Mouse (Mus musculus): ENCODE data around the gene Bcl2l14.
A peak's percentile ranks its signal among the peaks of the same experiment; 100 is the strongest.

Bcl2l14 gene

GRCm38 (mm10) chr6:134396018-134396417 lies at the start of gene Bcl2l14:
Bcl2l14 (plus strand) TSS chr6:134396318.
- no peak for DNase-seq (ENCODE audit: extremely low spot score, low spot score)

GRCm38 (mm10) chr6:134348526-134349067 lies 47.5 kb upstream of the Bcl2l14 start:
- DNase-seq (ENCODE audit: extremely low spot score, low spot score), result no peak

- no peak for DNase-seq (ENCODE audit: extremely low spot score, low spot score)
Measured at GRCm38 (mm10) chr6:134352881-134353280, 43.2 kb upstream of the Bcl2l14 start.

DNA sequence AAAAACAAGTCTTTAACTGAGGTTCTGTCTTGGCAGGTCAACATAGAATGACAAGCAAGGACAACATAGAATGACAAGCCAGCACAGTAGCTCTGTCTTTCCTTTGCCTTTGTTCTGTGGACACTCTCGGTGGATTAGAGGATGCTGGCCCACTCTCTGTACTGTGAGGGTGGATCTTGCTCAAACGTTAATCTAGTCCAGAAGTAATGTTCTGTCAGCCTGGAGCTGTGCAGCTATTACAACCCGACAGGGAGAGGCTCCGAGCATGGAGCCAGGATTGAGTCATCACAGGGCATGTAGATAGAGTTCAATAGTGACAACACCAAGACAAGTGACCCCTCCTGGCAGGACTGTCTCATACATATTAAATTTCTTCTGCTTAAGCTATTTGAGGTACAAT lies 42.4 kb upstream of the Bcl2l14 start:
- DNase-seq (ENCODE audit: extremely low spot score, low spot score), result no peak

GRCm38 (mm10) chr6:134357570-134357969 lies 38.5 kb upstream of the Bcl2l14 start:
- no peak for DNase-seq (ENCODE audit: extremely low spot score, low spot score)

DNA sequence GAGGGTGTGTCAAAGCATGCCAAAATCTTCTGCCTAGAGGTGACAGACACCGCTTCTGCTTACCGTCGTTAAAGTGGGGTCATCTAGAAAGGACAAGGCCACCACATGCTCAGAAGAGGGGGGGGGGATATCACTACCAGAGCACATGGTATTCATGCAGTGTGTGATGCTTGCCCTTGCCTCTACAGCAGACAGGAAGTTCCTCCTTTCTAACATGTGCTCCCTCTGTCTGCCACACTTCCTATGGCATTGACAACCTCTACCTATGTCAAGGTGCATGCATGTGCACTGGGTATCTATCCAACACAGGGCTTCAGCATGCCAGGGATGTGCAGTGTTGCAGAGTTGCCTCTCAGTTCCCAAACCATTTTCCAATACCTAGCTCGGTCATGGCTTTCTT lies 36.0 kb upstream of the Bcl2l14 start:
- DNase-seq (ENCODE audit: extremely low spot score, low spot score), result no peak

DNA sequence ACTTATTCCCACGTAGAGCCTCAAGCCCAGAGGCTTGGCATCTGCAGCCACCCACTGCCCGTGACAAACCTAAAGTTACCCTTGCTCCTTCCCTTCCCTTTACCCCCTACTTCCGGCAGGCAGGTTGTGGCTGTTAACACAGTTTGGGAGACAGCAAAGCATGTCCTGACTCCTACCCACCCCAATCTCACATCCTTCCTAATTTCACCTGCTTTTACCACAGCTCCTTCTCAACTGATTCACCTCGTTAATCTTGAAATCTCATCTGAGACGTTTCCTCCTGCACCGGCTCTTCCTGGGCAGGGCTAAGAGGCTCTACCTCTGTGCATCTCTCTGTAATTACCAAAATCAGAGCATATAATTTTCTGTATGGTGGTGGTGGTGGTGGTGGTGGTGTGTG lies 31.5 kb upstream of the Bcl2l14 start:
- no peak for DNase-seq (ENCODE audit: extremely low spot score, low spot score)

DNA sequence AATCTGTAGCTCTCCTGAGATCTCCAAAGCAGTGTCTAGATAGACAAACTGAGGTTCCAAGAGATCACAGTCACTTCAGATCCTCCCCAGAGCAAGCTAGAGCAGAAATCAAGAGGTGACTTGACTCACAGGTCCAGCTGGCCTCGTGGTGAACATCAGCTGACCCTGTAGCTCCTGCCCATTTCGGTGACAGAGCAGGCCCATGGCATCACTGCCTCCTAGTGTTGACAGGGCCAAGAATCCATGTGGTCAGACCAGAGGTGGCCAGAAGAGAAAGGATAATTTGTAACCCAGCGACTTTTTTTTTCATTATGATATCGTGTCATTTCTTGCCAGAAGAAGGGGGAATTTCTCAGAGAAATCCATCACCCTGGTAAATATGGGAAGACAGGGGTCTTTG lies 30.2 kb upstream of the Bcl2l14 start:
- DNase-seq (ENCODE audit: extremely low spot score, low spot score), result no peak

DNA sequence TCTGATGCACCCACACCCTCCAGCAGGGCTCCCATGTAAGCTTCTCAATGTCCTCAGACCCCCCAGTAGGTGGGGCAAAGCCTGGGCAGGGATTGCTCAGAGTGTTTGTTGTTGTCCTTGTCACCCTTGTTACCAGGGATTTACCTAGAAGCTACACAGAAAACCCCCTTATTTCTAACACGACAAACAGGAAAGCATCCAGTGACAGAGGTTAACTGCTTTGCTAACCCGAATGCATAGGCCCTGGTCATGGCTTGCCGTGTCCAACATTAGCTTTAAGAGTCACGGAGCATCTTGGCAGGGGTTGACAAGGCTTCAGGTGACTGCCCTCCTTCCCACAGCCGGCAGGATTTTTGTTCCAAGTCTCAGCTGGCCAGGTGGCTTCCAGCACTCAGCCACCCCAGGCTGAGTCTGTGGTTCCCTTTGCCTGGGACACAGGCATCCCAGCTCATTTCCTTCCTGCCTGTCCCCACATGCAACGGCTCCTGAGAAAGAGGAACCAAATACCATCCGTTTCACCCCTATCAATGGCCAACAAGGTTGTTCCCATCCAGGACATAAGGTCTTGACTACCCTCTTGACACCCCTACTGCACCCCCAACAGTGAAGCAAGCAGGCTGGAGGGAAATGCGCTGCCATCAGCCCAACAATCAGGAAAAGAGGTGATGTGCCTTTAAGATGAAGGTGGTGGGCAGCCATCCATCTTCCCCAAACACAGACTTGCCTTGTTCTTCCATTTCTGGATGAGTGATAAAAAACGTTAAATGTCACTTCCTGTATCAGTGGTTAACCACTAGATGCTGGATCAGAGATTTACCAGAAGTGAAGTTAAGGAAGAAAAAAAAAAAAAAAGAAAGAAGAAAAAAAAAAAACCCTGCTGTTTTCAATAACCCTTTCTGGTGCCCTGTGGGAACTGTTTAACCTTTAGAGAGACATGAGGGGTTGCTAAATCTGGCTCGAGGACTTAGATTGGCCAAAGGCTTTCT lies 29.5 kb upstream of the Bcl2l14 start:
- DNase-seq (ENCODE audit: extremely low spot score, low spot score), result no peak

DNA sequence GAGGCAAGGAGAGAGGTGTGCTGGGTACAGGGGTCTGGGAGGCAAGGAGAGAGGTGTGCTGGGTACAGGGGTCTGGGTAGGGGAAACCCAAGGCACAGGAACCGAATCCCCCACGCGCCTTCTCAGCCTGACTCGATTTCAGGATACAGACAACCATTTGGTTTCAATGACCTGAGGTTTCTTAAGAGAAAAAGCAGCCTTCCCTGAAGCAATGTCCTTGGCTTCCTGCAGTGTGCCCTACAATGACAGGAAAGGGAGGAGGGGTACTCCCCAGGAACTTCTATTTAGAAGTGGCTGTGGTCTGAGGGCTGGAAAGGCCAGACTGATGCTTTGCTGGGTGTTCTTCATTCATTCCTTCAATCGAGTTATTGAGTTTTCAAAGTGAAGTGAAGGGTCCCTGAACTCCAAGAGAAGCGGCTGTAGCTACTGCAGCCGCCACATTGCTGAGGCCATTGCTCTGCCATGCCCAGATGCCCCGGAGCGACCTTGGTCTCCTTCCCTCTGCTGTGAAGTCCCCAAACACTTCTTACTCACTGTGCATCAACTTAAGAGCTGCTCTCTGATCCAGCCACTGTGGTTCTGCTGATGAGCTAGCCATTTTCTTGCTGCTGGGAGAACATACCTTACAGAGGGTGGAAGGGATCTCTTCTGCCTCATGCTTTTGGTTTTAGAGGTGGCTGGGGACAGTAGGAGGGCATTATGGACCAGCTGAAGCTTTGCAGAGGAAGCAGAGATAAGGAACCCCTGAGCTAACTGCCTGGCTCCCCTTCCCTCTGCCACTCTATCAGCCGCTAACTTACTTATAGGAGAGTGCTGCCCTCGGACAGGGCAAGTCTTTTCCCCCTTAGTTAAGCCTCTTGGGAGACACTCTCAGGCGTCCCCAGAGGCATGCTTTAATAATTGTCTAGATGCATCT lies 28.5 kb upstream of the Bcl2l14 start:
- DNase-seq (ENCODE audit: extremely low spot score, low spot score), result no peak

GRCm38 (mm10) chr6:134372946-134373345 lies 23.2 kb upstream of the Bcl2l14 start:
- no peak for DNase-seq (ENCODE audit: extremely low spot score, low spot score)

DNA sequence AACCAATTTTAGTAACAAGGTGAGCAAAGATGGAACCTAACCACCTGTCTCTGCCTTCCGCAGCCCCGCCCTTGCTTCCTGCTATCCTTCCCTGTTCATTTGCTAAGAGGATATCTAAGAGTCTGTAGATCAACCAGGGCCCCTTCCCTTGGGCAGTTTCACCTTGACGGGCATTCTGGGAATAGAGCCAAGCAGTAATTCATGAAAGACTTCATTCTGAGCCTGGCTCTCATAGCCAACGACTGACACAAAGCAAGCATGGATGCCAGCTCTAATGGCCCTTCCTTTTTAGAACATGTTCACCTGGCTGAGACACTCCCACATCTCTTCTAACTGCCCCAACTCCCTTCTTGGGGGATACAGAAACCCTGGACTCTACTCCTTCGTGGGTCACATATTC lies 18.9 kb upstream of the Bcl2l14 start:
- no peak for DNase-seq (ENCODE audit: extremely low spot score, low spot score)

DNA sequence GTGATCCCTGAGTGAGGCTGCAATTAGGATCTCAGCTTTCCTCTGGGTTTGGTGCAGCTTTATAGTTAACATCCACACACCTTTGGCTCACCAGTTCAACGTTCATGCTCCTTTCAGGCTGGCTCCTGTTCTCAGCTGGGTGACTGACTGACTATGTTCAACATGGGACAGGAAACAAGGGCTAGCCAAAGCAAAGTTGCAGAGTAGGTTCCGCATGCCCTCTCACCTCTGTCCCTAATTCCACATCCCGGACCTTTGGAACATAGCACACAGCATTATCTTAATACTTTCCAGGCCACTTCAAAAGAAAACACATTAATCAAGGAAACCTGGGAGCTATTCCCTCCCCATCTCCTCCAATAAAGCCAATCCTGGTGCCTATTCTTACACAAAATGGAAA lies 18.3 kb upstream of the Bcl2l14 start:
- no peak for DNase-seq (ENCODE audit: extremely low spot score, low spot score)

DNA sequence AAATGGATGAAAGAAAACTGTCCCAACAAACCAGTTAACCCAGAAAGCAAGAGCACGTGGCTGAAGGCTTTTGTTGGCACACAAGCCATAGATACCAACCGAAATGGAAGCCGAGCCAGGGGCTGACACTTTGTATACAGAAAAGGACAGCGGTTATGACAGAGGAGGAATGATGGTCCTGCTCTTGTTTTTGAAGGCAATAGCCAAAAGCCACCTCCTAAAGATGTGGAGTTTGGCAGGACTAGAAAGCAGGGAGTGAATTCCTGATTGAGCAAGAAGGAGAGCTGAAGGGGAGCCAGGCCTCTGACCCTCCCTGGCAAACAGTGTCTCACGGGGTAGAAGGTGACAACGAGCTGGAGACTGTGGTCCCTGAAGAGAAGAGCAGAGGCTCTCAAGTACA lies 14.7 kb upstream of the Bcl2l14 start:
- DNase-seq (ENCODE audit: extremely low spot score, low spot score), result no peak

DNA sequence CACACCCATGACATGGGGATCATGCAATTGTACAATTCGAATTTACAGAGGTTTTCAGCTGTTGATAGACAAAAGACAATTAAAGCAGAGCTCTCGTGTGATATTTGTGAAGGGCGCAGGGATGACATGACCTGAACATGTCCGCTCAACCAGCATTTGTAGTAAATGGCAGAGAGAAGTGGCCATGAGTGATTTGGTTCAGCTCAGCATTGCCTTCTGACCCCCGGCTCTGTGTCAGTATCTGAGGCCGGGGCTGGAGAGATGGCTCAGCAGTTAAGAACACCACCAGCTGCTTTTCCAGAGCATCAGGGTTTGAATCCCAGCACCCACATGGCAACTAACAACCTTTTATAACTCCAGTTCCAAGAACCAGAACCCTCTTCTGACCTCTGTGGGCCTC lies 10.2 kb upstream of the Bcl2l14 start:
- DNase-seq (ENCODE audit: extremely low spot score, low spot score), result no peak

GRCm38 (mm10) chr6:134387396-134387795 lies 8.7 kb upstream of the Bcl2l14 start:
- DNase-seq (ENCODE audit: extremely low spot score, low spot score), result no peak

- DNase-seq (ENCODE audit: extremely low spot score, low spot score), result no peak
Measured at GRCm38 (mm10) chr6:134388424-134389110, 7.6 kb upstream of the Bcl2l14 start.

DNA sequence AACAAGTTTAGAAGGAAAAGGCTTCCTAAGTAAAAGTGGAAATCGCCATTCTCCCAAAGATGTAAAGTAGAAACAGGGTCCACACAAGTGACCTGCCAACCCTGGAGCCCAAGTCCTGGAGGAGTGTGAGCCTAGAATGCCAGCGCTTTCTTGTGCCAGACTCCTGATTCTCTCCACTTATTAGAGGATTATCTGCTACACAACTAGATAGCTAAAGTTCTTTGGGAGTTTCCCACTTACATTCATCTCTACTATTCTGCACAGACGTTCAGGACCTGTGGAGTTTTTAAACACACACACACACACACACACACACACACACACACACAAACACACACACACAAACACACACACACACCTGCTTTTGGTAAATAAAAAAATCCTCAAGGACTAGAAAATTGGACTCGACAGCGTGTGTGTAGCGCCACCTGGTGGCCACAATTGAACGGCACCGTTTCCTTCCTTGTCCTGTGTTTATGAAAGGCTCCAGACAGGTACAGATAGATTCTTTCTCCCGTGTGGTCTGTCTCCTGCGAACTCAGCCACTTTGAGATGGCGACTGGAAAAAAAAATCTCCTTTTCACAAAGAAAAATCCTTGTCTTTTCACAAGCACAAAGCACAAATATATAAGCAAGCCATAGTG lies 6.7 kb upstream of the Bcl2l14 start:
- DNase-seq (ENCODE audit: extremely low spot score, low spot score), result peak; percentile 87

GRCm38 (mm10) chr6:134389917-134390316 lies 6.2 kb upstream of the Bcl2l14 start:
- no peak for DNase-seq (ENCODE audit: extremely low spot score, low spot score)

GRCm38 (mm10) chr6:134390837-134391236 lies 5.3 kb upstream of the Bcl2l14 start:
- no peak for DNase-seq (ENCODE audit: extremely low spot score, low spot score)

All from neural tube, embryonic 10.5 days (tissue).